Mouse (Mus musculus): Measurements from ENCODE around the gene Plcd1.

- TF ChIP-seq CTCF (IDR thresholded peaks at IDR 0.05; ENCODE audit: low read depth, low read length) (no peak), POLR2A (IDR thresholded peaks at IDR 0.05; ENCODE audit: extremely low read depth, insufficient read depth, low read length) (no peak)
Measured at GRCm38 (mm10) chr9:119034069-119034468, 59.2 kb downstream of the Plcd1 start.

Data from liver, adult 2 months (tissue).